Mouse (Mus musculus) embryonic facial prominence, embryonic 12.5 days (tissue): Measurements from ENCODE around the gene Ctnnal1. TPM values are rescaled to one million over a fixed set of nuclear protein-coding genes. Genes with fewer than 3 reads are reported as not detected.

Experiments used
- ATAC-seq: fragments of 200-750 bp; cut with Nextera tagmentation; 2 replicates; pipeline ENCODE4 v1.8.0; 2017; ENCODE audit not compliant: insufficient number of reproducible peaks, insufficient read depth, low FRiP score, low TSS enrichment
- H3K27ac ChIP-seq: fragments of 300-500 bp; sonication (generic); 2 replicates; pipeline ENCODE4 v1.5.1; 2016; ENCODE audit warnings: mild to moderate bottlenecking
- H3K27me3 ChIP-seq: fragments of 300-500 bp; sonication (generic); 2 replicates; pipeline ENCODE4 v1.6.1; 2016; ENCODE audit warnings: mild to moderate bottlenecking, moderate library complexity
- H3K36me3 ChIP-seq: fragments of 300-500 bp; sonication (generic); 2 replicates; pipeline ENCODE4 v1.6.1; 2016; ENCODE audit warnings: mild to moderate bottlenecking
- H3K4me1 ChIP-seq: fragments of 300-500 bp; sonication (generic); 2 replicates; pipeline ENCODE4 v1.6.1; 2016
- H3K4me2 ChIP-seq: fragments of 300-500 bp; sonication (generic); replicated peaks from 2 replicates; pipeline ENCODE4 v1.6.1; 2016; ENCODE audit warnings: mild to moderate bottlenecking, moderate library complexity
- H3K4me3 ChIP-seq: fragments of 300-500 bp; sonication (generic); 2 replicates; pipeline ENCODE4 v1.5.1; 2016; ENCODE audit warnings: mild to moderate bottlenecking
- H3K9ac ChIP-seq: fragments of 300-500 bp; sonication (generic); 2 replicates; pipeline ENCODE4 v1.6.1; 2016; ENCODE audit warnings: mild to moderate bottlenecking, moderate library complexity
- H3K9me3 ChIP-seq: fragments of 300-500 bp; sonication (generic); 2 replicates; pipeline ENCODE4 v1.6.1; 2016; ENCODE audit warnings: mild to moderate bottlenecking, moderate library complexity
- WGBS: fragments of 180-500 bp; shearing (Covaris S2); methylation state at CpG from one replicate; pipeline ENCODE4 v1.1.7; 2016; 5-methylcytosine and 5-hydroxymethylcytosine counted together
- microRNA counts: library from miRNA; unstranded; fragments of <30 nt; microRNA quantifications from one replicate; lab custom pipeline; 2017
- microRNA-seq: library from miRNA; unstranded; fragments of <30 nt; microRNA quantifications from one replicate; pipeline ENCODE4, GENCODE M21; 2017
- polyA plus RNA-seq: library from polyadenylated mRNA; unstranded; fragments of >200 nt; fragmentation: Nextera tagmentation; extraction: Ambion mirVana; gene quantifications from 2 replicates; pipeline ENCODE4 v1.2.1, GENCODE M21; 2016

Gene Ctnnal1
- polyA plus RNA-seq, 1 experiment from 2014 or later, result 30.9 TPM

DNA sequence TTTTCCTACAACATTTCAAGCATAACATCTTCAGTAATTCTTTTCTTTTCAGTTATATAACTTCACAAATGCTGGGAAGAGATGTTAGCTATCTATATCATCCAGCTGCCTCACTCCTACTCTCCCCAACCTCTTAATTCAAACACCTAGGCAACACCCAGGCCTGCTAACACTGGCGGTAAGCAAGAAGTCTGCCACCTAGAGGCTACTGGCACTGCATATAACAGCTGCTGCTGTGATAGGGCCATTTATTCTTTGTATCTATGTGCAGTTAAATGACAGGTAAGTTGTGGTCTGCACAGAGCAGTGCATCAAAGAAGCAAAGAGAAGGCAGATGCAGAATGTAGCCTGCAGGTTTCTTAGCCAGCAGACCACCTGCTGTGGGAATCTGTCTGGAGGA is 73.6 kb downstream of the Ctnnal1 start:
- no peaks in the 10 kb centered on the region for H3K27me3 ChIP-seq
- H3K9ac ChIP-seq, result no peak overlapping the region
- H3K4me3 ChIP-seq, result no peak overlapping the region
- no peak overlapping the region for H3K4me2 ChIP-seq
- WGBS, result 56% methylated on average over 1 of the region's 1 CpGs
- no peaks in the 10 kb centered on the region for H3K4me1 ChIP-seq
- H3K36me3 ChIP-seq, result peaks cover 90% of the 10 kb centered on the region
- H3K27ac ChIP-seq, result no peak overlapping the region
- no peaks in the 10 kb centered on the region for H3K9me3 ChIP-seq
- ATAC-seq, result no peak

DNA sequence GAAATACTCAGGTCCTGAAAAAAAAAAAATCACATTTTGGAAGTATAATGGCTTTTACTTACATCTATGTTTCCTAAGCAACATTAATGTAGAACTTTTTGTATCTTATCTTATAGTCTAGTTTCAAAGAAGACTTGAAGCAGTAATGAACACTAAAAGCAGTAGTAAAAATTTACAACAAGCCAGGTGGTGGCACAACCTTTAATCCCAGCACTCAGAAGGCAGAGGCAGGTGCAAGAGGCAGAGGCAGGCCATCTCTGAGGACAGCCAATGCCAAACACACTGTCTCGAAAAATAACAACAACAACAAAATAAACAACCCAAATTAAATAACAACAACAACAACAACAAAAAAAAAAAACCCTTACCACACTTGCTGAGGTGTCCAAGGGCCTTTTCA is 93.9 kb downstream of the Ctnnal1 start:
- Histone ChIP-seq H3K36me3 (peaks cover 86% of the 10 kb centered on the region), H3K4me2 (no peak overlapping the region), H3K27ac (no peak overlapping the region), H3K4me3 (no peak overlapping the region), H3K4me1 (no peaks in the 10 kb centered on the region), H3K27me3 (no peaks in the 10 kb centered on the region), H3K9me3 (no peaks in the 10 kb centered on the region), H3K9ac (no peak overlapping the region)
- WGBS, result 68% methylated on average over 1 of the region's 1 CpGs
- no peak for ATAC-seq

DNA sequence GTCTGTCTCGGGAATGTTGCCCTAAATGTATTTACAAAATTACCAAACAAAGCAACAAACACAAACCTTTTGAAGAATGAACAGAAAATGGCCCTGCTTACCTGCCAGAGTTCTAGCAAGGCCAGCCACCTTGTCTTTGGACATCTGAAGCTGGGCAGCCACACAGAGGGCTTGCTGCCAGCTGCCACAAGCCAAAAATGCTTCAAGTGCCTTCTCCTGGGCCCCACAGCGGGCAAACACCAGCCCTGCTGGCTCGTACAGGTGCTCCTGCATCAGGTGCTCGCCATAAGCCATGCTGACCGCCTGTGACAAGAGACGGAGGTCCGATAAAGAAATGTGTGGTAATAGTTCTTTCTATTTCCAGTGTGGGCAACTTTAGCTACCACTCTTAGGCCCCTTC is 96.1 kb downstream of the Ctnnal1 start:
- ATAC-seq, result no peak
- no peak overlapping the region for H3K27ac ChIP-seq
- no peaks in the 10 kb centered on the region for H3K4me1 ChIP-seq
- H3K4me3 ChIP-seq, result no peak overlapping the region
- WGBS, result 90% methylated on average over 7 of the region's 7 CpGs
- H3K4me2 ChIP-seq, result no peak overlapping the region
- no peaks in the 10 kb centered on the region for H3K27me3 ChIP-seq
- H3K9ac ChIP-seq, result no peak overlapping the region
- H3K9me3 ChIP-seq, result no peaks in the 10 kb centered on the region
- H3K36me3 ChIP-seq, result peaks cover 80% of the 10 kb centered on the region

DNA sequence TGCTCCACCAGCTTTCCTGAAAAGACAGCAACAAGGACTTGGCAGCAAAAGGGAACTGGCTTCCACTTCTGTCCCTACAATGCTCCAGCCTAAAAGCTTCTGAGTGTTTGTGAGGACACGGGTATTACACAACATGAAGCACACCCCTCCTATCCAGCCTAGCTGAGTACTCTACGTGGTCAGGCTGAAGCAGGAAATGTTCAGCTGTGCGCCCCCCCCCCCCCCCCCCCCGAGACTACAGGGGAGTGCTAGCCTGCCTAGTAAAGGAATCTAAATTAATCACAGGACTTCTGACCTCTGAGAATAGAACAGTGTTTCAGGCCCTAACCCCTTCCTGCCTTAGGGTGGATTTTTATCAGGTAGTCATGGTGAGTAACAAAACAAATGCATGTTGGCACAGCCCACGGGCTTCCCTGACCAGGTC is 97.1 kb downstream of the Ctnnal1 start:
- H3K27ac ChIP-seq, result no peak overlapping the region
- no peaks in the 10 kb centered on the region for H3K4me1 ChIP-seq
- no peak overlapping the region for H3K9ac ChIP-seq
- no peak overlapping the region for H3K4me2 ChIP-seq
- ATAC-seq, result no peak
- H3K27me3 ChIP-seq, result no peaks in the 10 kb centered on the region
- 63% methylated on average over 5 of the region's 5 CpGs for WGBS
- no peaks in the 10 kb centered on the region for H3K9me3 ChIP-seq
- no peak overlapping the region for H3K4me3 ChIP-seq
- H3K36me3 ChIP-seq, result peaks cover 76% of the 10 kb centered on the region

MicroRNAs encoded within 50 kb of the gene (microRNA counts, 519-probe panel; counts per million panel counts)
- microRNA mmu-miR-32 (lab: Ali Mortazavi, UCI), result 2,942 counts per million, percentile 70 among the panel's probes with 10 or more counts

Small RNA genes within 50 kb of the gene (microRNA-seq; reads per million reads assigned to microRNA genes)
- gene Mir32, result 247 reads per million, percentile 64 among the genes with 10 or more reads in this experiment

Other genes starting within 250 kb of the Ctnnal1 start
- not detected in 2 replicates for gene Gm26657, start 125.1 kb downstream of the Ctnnal1 start, polyA plus RNA-seq
- gene Actl7b, start 123.7 kb downstream of the Ctnnal1 start, polyA plus RNA-seq, result not detected in 2 replicates
- not detected in 2 replicates for gene Actl7a, start 121.8 kb downstream of the Ctnnal1 start, polyA plus RNA-seq
- gene Elp1, start 62.9 kb downstream of the Ctnnal1 start, polyA plus RNA-seq, result 85.0 and 85.2 TPM in 2 replicates
- 21.9 and 23.9 TPM in 2 replicates for gene Fam206a, start 62.8 kb downstream of the Ctnnal1 start, polyA plus RNA-seq
- 13.2 and 13.5 TPM in 2 replicates for gene Tmem245, start 82.2 kb upstream of the Ctnnal1 start, polyA plus RNA-seq
- 4.1 and 4.6 TPM in 2 replicates for gene Frrs1l, start 125.2 kb upstream of the Ctnnal1 start, polyA plus RNA-seq